Mouse (Mus musculus): ENCODE measurements around the gene Pla2g2d.
"Not testable (repeated sequence)": the region's sequence is repeated elsewhere in the genome, so short reads cannot be mapped to it uniquely, and the experiment has no call there.

The Pla2g2d gene

GRCm38 (mm10) chr4:138782098-138782497, 6.6 kb downstream of the Pla2g2d start:
- no peak for DNase-seq

DNA sequence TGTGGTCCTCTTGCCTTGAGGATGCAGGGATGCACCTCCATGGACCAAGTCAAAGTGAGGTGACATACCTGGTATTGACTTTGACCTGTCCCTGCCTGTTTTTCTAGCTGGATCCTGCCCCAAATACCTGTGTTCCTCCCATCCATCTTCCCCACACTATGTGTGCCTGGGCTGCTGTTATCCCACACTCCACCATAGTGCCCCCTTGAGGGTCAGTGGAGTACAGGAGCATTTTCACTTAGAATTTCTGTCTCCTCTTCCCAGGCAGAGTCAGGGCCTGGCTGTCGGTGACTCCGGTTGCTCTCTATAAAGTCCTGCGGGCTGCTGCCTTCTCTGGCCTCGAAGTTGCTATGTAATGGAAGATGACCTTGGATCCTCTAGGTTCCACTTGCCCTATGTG, 10.2 kb downstream of the Pla2g2d start:
- DNase-seq, result no peak

GRCm38 (mm10) chr4:138786141-138786540, 10.6 kb downstream of the Pla2g2d start:
- DNase-seq, result no peak

DNA sequence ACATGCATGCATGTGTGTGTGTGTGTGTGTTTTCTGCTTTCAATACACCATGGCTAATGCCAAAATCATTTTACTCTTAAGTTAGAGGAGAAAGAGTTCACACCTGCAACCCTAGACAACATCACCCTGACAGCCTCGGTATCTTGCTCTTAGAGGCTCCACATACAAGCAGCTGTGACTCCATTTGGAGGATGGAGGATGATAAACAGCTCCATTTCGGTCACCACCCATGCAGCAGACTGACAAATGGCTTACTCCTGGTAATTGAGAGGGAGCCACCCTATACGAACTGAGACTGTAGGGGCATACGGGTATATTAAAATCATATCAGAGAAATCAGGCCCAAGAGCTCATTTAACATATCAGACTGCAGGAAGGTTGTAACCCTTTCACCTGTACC, 12.8 kb downstream of the Pla2g2d start:
- no peak for DNase-seq

DNA sequence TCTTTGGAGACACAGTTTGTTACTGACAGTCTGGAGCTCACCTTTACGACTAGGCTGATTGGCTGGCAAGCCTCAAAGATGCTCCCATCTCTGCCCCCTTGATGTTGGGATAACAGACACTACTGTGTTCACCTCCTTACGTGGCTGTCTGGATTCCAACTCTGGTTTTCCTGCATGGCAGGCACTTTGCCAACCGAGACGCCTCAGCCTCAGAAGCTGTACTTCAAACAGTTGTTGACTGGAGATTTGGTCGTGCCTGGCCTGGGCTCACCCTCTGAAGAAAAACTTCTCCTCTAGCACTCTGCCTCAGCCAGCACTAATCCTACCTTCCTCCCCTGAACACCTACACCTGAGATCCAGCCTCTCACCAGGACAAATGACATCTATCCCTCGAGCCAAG, 15.9 kb downstream of the Pla2g2d start:
- no peak for DNase-seq

GRCm38 (mm10) chr4:138792599-138792998, 17.1 kb downstream of the Pla2g2d start:
- DNase-seq, result no peak

- DNase-seq, result peak; percentile 27 to 39
These were observed 17.7 kb downstream of the Pla2g2d start for GRCm38 (mm10) chr4:138793276-138793675.

GRCm38 (mm10) chr4:138794344-138794743, 18.8 kb downstream of the Pla2g2d start:
- no peak for DNase-seq

- no peak for DNase-seq
These were observed 21.1 kb downstream of the Pla2g2d start for GRCm38 (mm10) chr4:138796513-138797216.

DNA sequence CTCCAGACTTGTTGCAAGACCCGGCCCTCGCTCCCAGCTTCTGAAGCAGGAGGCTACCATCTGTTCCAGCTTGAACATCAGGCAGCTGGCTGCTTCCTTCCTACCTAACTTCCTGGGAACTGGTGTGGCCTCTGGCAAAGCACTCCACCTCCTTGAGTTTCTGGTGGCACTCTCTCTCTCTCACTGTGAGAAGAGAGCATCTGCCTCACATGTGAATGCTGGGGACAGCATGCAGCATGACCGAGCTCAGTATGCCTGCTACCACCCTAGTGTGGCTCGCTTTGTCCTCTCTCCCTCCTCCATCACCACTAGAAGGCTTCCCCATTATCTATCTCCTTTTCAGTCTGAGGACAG, 21.7 kb downstream of the Pla2g2d start:
- no peak for DNase-seq

- no peak for DNase-seq
These were observed 24.7 kb downstream of the Pla2g2d start for GRCm38 (mm10) chr4:138800134-138800744.

DNA sequence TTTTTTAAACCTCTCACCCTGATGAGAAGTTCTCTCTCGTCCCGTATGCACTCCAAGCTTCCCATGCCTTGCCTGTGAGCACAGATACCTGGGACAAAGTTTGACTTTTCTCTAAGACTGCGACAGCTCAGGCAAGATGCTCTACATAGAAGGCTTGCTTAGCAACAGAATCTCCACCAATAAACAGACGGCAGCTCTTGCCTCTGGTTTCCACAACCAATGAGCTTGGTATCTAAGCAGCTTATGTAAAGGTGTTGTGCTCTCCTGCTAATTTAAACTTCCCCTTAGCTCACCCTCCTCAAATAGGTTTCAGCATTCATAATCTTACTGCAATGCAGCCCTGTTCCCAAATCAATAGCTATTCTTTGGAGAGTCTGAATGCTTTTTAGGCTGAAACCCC, 26.1 kb downstream of the Pla2g2d start:
- DNase-seq, result no peak

GRCm38 (mm10) chr4:138802917-138803316, 27.4 kb downstream of the Pla2g2d start:
- no peak for DNase-seq

DNA sequence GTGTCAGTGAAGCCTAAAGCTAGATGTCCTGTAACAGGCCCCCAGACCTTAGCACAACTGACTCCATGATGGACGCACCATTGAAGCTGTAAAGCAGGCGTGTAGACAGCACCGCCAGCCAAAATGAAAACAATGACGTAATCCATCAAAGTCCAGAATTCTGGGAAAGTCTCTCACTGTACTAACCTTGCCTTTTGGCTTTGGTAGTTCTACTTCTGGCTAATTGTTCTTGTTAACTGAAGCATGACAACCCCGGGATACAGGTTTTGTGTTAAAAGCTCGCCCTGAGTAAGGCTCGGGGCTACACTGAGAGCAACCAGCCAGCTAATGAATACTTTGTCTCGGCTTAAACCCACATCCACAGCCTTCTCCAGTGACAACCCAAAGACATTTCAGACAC, 29.7 kb downstream of the Pla2g2d start:
- no peak for DNase-seq

- no peak for DNase-seq
These were observed 30.6 kb downstream of the Pla2g2d start for GRCm38 (mm10) chr4:138806160-138806559.

DNA sequence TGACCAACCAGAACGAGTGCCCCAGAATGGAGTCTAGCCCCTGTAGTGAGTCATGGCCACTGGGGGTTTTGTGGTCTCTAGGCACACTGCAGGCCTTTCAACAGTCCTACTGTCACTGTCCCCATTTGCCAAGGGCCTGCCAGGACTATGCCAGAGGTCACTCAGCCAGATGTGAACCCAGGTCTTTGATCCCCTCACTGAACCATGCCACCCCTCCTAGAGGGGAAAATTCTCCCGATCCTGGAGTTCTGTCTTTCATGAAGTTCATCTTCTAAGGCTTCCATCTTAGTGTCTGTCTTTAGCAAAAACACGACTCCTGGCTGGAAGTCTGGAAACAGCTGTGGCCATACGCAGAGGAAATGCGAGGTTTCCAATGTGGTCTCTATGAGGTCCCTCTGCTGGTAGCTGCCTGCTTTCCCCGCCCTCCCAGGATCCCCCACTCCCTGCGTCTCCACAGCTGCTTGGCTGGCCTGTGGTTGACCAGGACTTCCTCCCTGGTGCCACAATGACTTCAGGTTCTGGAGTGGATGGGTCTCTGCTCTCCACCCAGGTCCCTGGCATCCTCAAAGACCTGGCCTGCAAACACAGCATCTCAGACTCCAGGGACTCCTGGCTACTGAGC, 31.5 kb downstream of the Pla2g2d start:
- no peak for DNase-seq

GRCm38 (mm10) chr4:138816166-138816565, 40.6 kb downstream of the Pla2g2d start:
- DNase-seq, result no peak

GRCm38 (mm10) chr4:138817736-138818135, 42.2 kb downstream of the Pla2g2d start:
- no peak for DNase-seq

DNA sequence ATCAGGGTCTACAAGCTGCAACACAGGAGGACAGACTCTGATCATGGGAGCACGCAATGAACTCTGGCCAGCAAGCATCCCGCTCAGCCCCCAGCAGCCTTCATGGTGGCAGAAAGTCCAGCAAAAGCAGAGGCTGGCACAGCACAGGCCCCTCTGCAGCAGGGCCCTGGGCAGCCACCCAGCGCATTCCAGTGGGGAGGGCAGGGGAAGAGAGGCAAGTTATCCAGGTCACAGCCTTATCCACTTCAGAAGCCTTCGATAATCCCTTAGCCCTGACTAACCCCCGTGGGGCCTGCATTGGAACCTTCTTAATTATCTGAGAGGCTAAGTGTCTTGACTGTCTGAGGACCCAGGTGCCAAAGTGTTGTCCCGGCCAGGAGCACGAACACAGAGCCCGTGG, 43.6 kb downstream of the Pla2g2d start:
- no peak for DNase-seq

DNA sequence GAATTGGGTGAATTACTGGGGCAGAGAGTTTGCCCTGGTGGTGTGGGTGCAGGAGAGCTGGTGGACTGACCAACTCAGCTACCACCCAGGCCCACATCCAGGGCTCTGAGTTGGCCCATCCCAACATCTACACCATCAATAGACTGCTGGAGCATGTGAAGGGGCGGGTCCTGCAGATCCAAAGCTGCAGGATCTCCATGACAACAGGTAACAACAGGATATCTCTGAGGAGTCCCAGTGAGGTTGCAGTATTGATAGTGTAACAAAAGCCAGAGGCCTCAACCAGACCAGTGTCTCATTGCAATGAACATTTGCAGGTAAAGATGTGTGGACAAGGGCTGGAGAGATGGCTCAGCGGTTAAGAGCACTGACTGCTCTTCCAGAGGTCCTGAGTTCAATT, 45.5 kb downstream of the Pla2g2d start:
- DNase-seq, result no peak

DNA sequence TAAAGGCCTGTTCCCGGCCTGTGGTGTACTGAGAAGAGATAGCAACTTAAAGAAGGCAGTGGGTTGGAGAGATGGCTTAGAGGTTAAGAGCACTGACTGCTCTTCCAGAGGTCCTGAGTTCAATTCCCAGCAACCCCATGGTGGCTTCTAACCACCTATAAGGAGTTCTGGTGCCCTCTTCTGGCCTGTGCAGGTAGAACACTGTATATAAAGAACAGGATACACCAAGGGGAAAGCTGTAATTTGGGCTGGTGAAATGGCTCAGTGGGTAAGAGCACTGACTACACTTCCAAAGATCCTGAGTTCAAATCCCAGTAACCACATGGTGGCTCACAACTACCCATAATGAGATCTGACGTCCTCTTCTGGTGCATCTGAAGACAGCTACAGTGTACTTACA, 48.6 kb downstream of the Pla2g2d start:
- not testable (repeated sequence) for DNase-seq

DNA sequence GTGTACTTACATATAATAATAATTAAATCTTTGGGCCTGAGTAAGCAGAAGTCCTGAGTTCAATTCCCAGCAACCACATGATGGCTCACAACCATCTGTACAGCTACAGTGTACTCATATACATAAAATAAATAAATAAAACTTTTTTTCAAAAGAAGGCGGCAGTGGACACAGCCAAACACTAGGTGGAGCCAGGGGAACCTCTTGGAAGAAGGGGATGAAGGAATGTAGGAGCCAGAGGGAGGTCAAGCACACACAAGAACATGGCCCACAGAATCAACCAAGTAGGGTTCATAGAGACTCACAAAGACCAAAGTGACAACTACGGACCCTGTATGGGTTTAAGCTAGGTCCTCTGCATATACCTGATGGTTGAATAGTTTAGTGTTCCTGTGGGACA, 49.1 kb downstream of the Pla2g2d start:
- DNase-seq, result no peak

- no peak for DNase-seq
These were observed 50.4 kb downstream of the Pla2g2d start for GRCm38 (mm10) chr4:138825751-138826567.

DNA sequence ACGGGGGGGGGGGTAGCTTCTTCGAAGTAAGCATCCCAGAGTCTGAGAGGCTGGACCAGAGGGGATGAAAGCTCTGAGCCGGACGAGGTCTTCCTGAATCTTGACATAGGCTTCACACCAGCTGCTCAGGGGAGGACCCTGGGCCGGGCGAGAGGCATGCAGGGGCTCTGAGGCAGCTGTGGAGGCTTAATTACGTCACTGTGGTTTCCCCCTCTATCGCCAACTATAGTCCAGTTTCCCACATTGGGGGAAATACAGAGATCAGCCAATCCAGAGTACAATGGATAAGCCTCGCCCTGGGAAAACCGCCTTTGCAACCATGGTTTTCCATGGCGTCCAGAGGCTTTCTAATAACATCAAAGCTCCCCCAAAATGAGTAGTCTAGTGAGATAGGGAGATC, 51.6 kb downstream of the Pla2g2d start:
- DNase-seq, result peak in 1 of 2 experiments; percentile 17

All from thymus, postnatal 36 days (tissue).